35 mouse cellular contexts compared by ENCODE assay signal in the genomic region with DNA sequence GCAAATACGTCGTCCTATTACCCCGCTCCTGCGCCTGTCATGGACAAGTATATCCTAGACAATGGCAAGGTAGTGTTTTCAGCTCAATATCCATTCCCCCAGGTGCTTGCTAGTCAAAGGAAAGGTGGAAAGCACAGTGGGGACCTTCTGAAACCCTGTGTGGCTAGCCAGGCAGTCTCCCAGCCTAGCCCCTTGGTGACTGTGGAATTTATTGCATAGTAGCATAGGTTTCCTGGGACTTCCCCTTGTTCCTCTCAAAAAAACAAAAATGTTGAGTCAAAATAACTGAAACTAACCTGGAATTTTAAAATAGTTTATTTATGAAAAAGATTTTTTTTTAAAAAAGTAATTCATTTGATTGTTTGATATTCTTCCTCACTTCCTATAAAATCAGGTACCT.
"Had no signal": no experiment of that assay in that cellular context is flagged by ENCODE, and none has a peak within 500 bp of the region (broad histone marks: within the 10 kb centered on the region; RNA-seq: fewer than 3 reads in every experiment).

No protein-coding gene starts in this region.

- H3K4me2 ChIP-seq: heart, embryonic 11.5 days; heart, embryonic 12.5 days; heart, embryonic 13.5 days; heart, embryonic 15.5 days; hindbrain, embryonic 12.5 days; hindbrain, embryonic 13.5 days; hindbrain, embryonic 14.5 days; hindbrain, embryonic 15.5 days; intestine, embryonic 15.5 days; kidney, embryonic 15.5 days had no signal

- H3K36me3 ChIP-seq: heart, embryonic 15.5 days; intestine, embryonic 15.5 days had no signal

- H3K27me3 ChIP-seq: heart, embryonic 12.5 days; heart, embryonic 13.5 days; heart, embryonic 15.5 days; hindbrain, embryonic 12.5 days; hindbrain, embryonic 13.5 days; hindbrain, embryonic 15.5 days; intestine, embryonic 15.5 days; kidney, embryonic 15.5 days had no signal

- H3K27ac ChIP-seq: heart, embryonic 10.5 days; heart, embryonic 15.5 days; hindbrain, embryonic 10.5 days; hindbrain, embryonic 12.5 days; hindbrain, embryonic 13.5 days; hindbrain, embryonic 14.5 days; hindbrain, embryonic 15.5 days; hindbrain, postnatal 0 days; intestine, embryonic 15.5 days; kidney, embryonic 15.5 days; kidney, postnatal 0 days had no signal

- ATAC-seq: hindbrain, embryonic 16.5 days; hindbrain, postnatal 0 days; inflammation-experienced regulatory T-cells, adult 6 months; intestine, embryonic 15.5 days; intestine, embryonic 16.5 days; intestine, postnatal 0 days had no signal

- H3K9me3 ChIP-seq: heart, embryonic 10.5 days; heart, embryonic 12.5 days; heart, embryonic 13.5 days; heart, embryonic 15.5 days; hindbrain, embryonic 10.5 days; hindbrain, embryonic 12.5 days; hindbrain, embryonic 13.5 days; hindbrain, embryonic 15.5 days; intestine, embryonic 15.5 days; kidney, embryonic 15.5 days had no signal

- H3K4me3 ChIP-seq: heart, embryonic 10.5 days; heart, embryonic 12.5 days; heart, embryonic 13.5 days; heart, embryonic 15.5 days; hindbrain, embryonic 10.5 days; hindbrain, embryonic 12.5 days; hindbrain, embryonic 13.5 days; hindbrain, embryonic 15.5 days; intestine, embryonic 15.5 days; kidney, embryonic 15.5 days; layer of hippocampus, adult 2 months had no signal

- DNase-seq: heart, postnatal 10 days; heart, postnatal 14 days; heart, postnatal 36 days; heart, postnatal 4 days; kidney, adult 11 months; kidney, adult 18-20 months; kidney, adult 2 months; kidney, adult 8-10 months; kidney, adult 9 months; kidney, postnatal 10 days; kidney, postnatal 14 days; kidney, postnatal 25 days; kidney, postnatal 36 days; kidney, postnatal 4 days; layer of hippocampus, adult 9-11 months; layer of hippocampus, postnatal 36 days had no signal

- H3K9ac ChIP-seq: heart, embryonic 12.5 days; heart, embryonic 13.5 days; heart, embryonic 15.5 days; hindbrain, embryonic 12.5 days; hindbrain, embryonic 13.5 days; hindbrain, embryonic 14.5 days; hindbrain, embryonic 15.5 days; intestine, embryonic 15.5 days; kidney, embryonic 15.5 days had no signal
